Mouse (Mus musculus): ENCODE data around the gene Olfr1371.

DNA sequence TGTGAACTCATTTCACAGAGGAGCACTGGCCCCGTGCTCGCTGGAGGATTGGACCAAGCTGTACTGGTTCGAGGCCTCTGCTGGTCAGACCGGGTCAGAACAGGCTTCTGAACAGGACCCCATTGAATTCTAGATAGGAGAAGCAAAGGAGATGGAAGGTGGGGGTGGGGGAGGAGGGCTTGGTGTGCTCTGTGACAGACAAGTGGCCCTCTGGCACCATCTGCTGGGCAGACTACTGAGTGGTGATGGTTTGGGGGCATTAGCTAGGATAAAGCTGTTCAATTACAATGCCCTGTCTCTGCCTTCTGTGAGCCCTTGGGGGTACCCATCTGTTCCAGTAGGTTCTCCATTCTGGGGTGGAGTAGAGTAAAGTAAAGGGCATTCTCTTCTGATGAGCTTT is 6.5 kb upstream of the Olfr1371 start:
- TF ChIP-seq EP300 (IDR thresholded peaks at IDR 0.05) (no peak), CTCF (IDR thresholded peaks at IDR 0.05) (peak; percentile 89)
